9 mouse cellular contexts compared by ENCODE assay signal in genomic region chr4:148654701-148655398, GRCm38 (mm10). TPM values are rescaled to one million over a fixed set of nuclear protein-coding genes. Genes with fewer than 3 reads are reported as not detected.
DNase-seq lines count a peak whose midpoint lies in the region; ATAC-seq and TF ChIP-seq lines count a peak whose summit lies in the region.
"Had no signal": no experiment of that assay in that cellular context is flagged by ENCODE, and none has a peak within 500 bp of the region (broad histone marks: within the 10 kb centered on the region; RNA-seq: fewer than 3 reads in every experiment).

No protein-coding gene starts in this region.

- no peaks in the 10 kb centered on the region for H3K36me3 ChIP-seq in hindbrain, postnatal 0 days (ENCODE audit: insufficient read depth, low read length)
- no peaks in the 10 kb centered on the region for H3K36me3 ChIP-seq in hindbrain, embryonic 16.5 days (ENCODE audit: control insufficient read depth, insufficient read depth, low read length)
- H3K36me3 ChIP-seq in hindbrain, embryonic 14.5 days (replicated peaks; ENCODE audit: control insufficient read depth, insufficient read depth): no peaks in the 10 kb centered on the region

- no peaks in the 10 kb centered on the region for H3K27me3 ChIP-seq in hindbrain, postnatal 0 days (ENCODE audit: insufficient read depth, low read length)
- H3K27me3 ChIP-seq in hindbrain, embryonic 16.5 days (replicated peaks; ENCODE audit: control insufficient read depth, insufficient read depth, low read length): no peaks in the 10 kb centered on the region
- no peaks in the 10 kb centered on the region for H3K27me3 ChIP-seq in hindbrain, embryonic 14.5 days (ENCODE audit: control insufficient read depth, insufficient read depth, low read length)

- 87% methylated on average over 18 of the region's 18 CpGs for WGBS in hindbrain, postnatal 0 days
- 86% methylated on average over 18 of the region's 18 CpGs for WGBS in hindbrain, embryonic 16.5 days
- 89% methylated on average over 18 of the region's 18 CpGs for WGBS in hindbrain, embryonic 14.5 days

- peak; percentile 42 for DNase-seq in hindbrain, postnatal 0 days (ENCODE audit: low spot score)
- DNase-seq in CD8-positive naive resting alpha-beta T cell, adult 2 months (ENCODE audit: low read depth in 2 of 2, low spot score in 2 of 2): peak; percentile 49 to 61
- peak; percentile 45 for DNase-seq in adrenal gland, adult 2 months
- peak; percentile 44 for DNase-seq in heart, postnatal 4 days
- peak; percentile 47 for DNase-seq in lung, postnatal 10 days
- no peak for DNase-seq in hindbrain, embryonic 14.5 days (ENCODE audit: low spot score)

- no peaks in the 10 kb centered on the region for H3K4me1 ChIP-seq in hindbrain, postnatal 0 days (ENCODE audit: insufficient read depth, low read length)
- no peaks in the 10 kb centered on the region; the same call in 1 of the 2 replicates for H3K4me1 ChIP-seq in hindbrain, embryonic 16.5 days (ENCODE audit: control insufficient read depth, insufficient read depth, low read depth, low read length)
- 0 out of 2 replicates have a peak, but pooled peaks cover 5% of the 10 kb centered on the region for H3K4me1 ChIP-seq in hindbrain, embryonic 14.5 days (replicated peaks; ENCODE audit: control insufficient read depth, insufficient read depth, low read length)

- H3K4me2 ChIP-seq in hindbrain, postnatal 0 days (ENCODE audit: low read depth, low read length): no peak overlapping the region
- H3K4me2 ChIP-seq in hindbrain, embryonic 16.5 days (ENCODE audit: low read length): no peak overlapping the region
- no peak overlapping the region for H3K4me2 ChIP-seq in hindbrain, embryonic 14.5 days (replicated peaks)

- ATAC-seq in hindbrain, postnatal 0 days: no peak
- no peak for ATAC-seq in hindbrain, embryonic 16.5 days
- ATAC-seq in inflammation-experienced regulatory T-cells, adult 6 months: no peak
- ATAC-seq in hindbrain, embryonic 14.5 days (ENCODE audit: low FRiP score): no peak; the same call in 1 of the 2 replicates

- H3K9ac ChIP-seq in hindbrain, postnatal 0 days (replicated peaks; ENCODE audit: low read length): no peak overlapping the region
- no peak overlapping the region for H3K9ac ChIP-seq in hindbrain, embryonic 16.5 days (ENCODE audit: low read depth, low read length)
- H3K9ac ChIP-seq in hindbrain, embryonic 14.5 days: no peak overlapping the region

- no peak overlapping the region for H3K4me3 ChIP-seq in hindbrain, postnatal 0 days (ENCODE audit: low read length)
- H3K4me3 ChIP-seq in hindbrain, embryonic 16.5 days (ENCODE audit: low read length): no peak overlapping the region
- H3K4me3 ChIP-seq in hindbrain, embryonic 14.5 days (replicated peaks; ENCODE audit: low read length): no peak overlapping the region
- H3K4me3 ChIP-seq: erythroblast, embryonic 14.5 days had no signal

- H3K27ac ChIP-seq in hindbrain, postnatal 0 days: no peak overlapping the region
- H3K27ac ChIP-seq in hindbrain, embryonic 16.5 days (ENCODE audit: low read depth, low read length): no peak overlapping the region
- H3K27ac ChIP-seq in hindbrain, embryonic 14.5 days: no peak overlapping the region

- no peaks in the 10 kb centered on the region for H3K9me3 ChIP-seq in hindbrain, postnatal 0 days (ENCODE audit: low read length)
- H3K9me3 ChIP-seq in hindbrain, embryonic 16.5 days (ENCODE audit: control insufficient read depth, low read length): no peaks in the 10 kb centered on the region
- no peaks in the 10 kb centered on the region for H3K9me3 ChIP-seq in hindbrain, embryonic 14.5 days (ENCODE audit: control insufficient read depth, low read length)

- peak; percentile 62 for TF ChIP-seq CTCF in hindbrain, postnatal 0 days (IDR thresholded peaks at IDR 0.05; ENCODE audit: low read depth)

RNA-seq across cellular contexts. Expression of gene Gm572, which starts 11.7 kb away (rescaled TPM):
- not detected in 2 replicates for total RNA-seq in hindbrain, postnatal 0 days (2014; rRNA removed)
- polyA plus RNA-seq in hindbrain, postnatal 0 days (2015; fragmentation: Nextera tagmentation; extraction: Ambion mirVana): not detected in 2 replicates
- not detected in 2 replicates for polyA plus RNA-seq in hindbrain, embryonic 16.5 days (2015; fragmentation: Nextera tagmentation; extraction: Ambion mirVana)
- not detected for total RNA-seq in adrenal gland, adult 2 months (2021)
- 0.07 TPM in 1 of 2 replicates, not detected in the other for polyA plus RNA-seq in adrenal gland, adult 2 months (2012; rRNA removed)
- 1 to 10 TPM; 4.1 to 4.9 TPM for total RNA-seq in heart, postnatal 4 days (2021)
- polyA plus RNA-seq in inflammation-experienced regulatory T-cells, adult 6 months (2017; shearing (Covaris generic)): not detected
- polyA plus RNA-seq in hindbrain, embryonic 14.5 days (2014; fragmentation: Nextera tagmentation; extraction: Ambion mirVana): not detected in 2 replicates
- polyA plus RNA-seq: erythroblast, embryonic 14.5 days had no signal

RNA-seq across cellular contexts. Expression of gene Tardbp, which starts 28.0 kb away (rescaled TPM):
- 160 and 205 TPM in 2 replicates for total RNA-seq in hindbrain, postnatal 0 days (2014; rRNA removed)
- polyA plus RNA-seq in hindbrain, postnatal 0 days (2015; fragmentation: Nextera tagmentation; extraction: Ambion mirVana): 116 and 121 TPM in 2 replicates
- 157 and 162 TPM in 2 replicates for polyA plus RNA-seq in hindbrain, embryonic 16.5 days (2015; fragmentation: Nextera tagmentation; extraction: Ambion mirVana)
- total RNA-seq in adrenal gland, adult 2 months (2021): 100 to 1,000 TPM; 240 to 255 TPM
- polyA plus RNA-seq in adrenal gland, adult 2 months (2012; rRNA removed): 8.0 and 10.3 TPM in 2 replicates
- total RNA-seq in heart, postnatal 4 days (2021): 100 to 1,000 TPM; 198 to 204 TPM
- polyA plus RNA-seq in inflammation-experienced regulatory T-cells, adult 6 months (2017; shearing (Covaris generic)): 100 to 1,000 TPM; 149 to 182 (median 164) TPM
- polyA plus RNA-seq in hindbrain, embryonic 14.5 days (2014; fragmentation: Nextera tagmentation; extraction: Ambion mirVana): 80.4 and 91.1 TPM in 2 replicates

RNA-seq across cellular contexts. Expression of gene Masp2, which starts 52.5 kb away (rescaled TPM):
- 0.26 and 0.40 TPM in 2 replicates for total RNA-seq in hindbrain, postnatal 0 days (2014; rRNA removed)
- polyA plus RNA-seq in hindbrain, postnatal 0 days (2015; fragmentation: Nextera tagmentation; extraction: Ambion mirVana): 0.49 TPM in 2 replicates
- 0.72 and 0.95 TPM in 2 replicates for polyA plus RNA-seq in hindbrain, embryonic 16.5 days (2015; fragmentation: Nextera tagmentation; extraction: Ambion mirVana)
- 1 to 10 TPM in 1 of 2 experiments, under 1 TPM in 1; 0.55 to 5.6 TPM for total RNA-seq in adrenal gland, adult 2 months (2021)
- 3.5 and 6.5 TPM in 2 replicates for polyA plus RNA-seq in adrenal gland, adult 2 months (2012; rRNA removed)
- total RNA-seq in heart, postnatal 4 days (2021): under 1 TPM in 1 of 2 experiments, not detected in 1; 0.25 TPM
- polyA plus RNA-seq in inflammation-experienced regulatory T-cells, adult 6 months (2017; shearing (Covaris generic)): under 1 TPM in 1 of 3 experiments, not detected in 2; 0.63 TPM
- polyA plus RNA-seq in hindbrain, embryonic 14.5 days (2014; fragmentation: Nextera tagmentation; extraction: Ambion mirVana): 0.20 and 1.2 TPM in 2 replicates
